Comparison of ENCODE assay signal across 19 mouse cellular contexts in the genomic region with DNA sequence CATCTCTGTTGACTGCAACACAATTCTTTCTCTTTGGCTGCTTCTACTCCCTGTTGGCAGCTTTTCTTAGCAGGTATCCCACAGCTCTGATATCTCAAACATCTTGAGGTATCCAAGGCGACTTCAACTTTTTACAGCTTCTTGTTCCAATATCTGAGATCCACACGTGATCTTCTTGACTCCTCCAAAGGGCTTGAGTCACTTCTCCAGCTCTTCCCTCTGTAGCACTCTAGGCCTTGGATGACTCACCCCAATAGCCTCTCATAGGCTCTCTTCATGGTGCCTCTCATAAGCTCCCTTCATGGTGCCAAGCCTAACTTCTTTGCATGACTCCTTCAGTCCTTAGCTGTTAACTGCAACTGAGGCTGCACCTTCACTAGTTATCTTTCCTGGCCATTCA. TPM values are rescaled to one million over a fixed set of nuclear protein-coding genes. Genes with fewer than 3 reads are reported as not detected.
DNase-seq lines count a peak whose midpoint lies in the region; ATAC-seq lines count a peak whose summit lies in the region.
"Had no signal": no experiment of that assay in that cellular context is flagged by ENCODE, and none has a peak within 500 bp of the region (broad histone marks: within the 10 kb centered on the region; RNA-seq: fewer than 3 reads in every experiment).

No protein-coding gene starts in this region.

- H3K4me1 ChIP-seq in forebrain, embryonic 16.5 days (replicated peaks; ENCODE audit: control insufficient read depth, insufficient read depth, low read length), result peaks cover 3% of the 10 kb centered on the region; the same call in 1 of the 2 replicates
- H3K4me1 ChIP-seq: embryonic facial prominence, embryonic 12.5 days had no signal

- no peaks in the 10 kb centered on the region for H3K36me3 ChIP-seq in forebrain, embryonic 16.5 days (ENCODE audit: control insufficient read depth, insufficient read depth)
- H3K36me3 ChIP-seq: embryonic facial prominence, embryonic 12.5 days; forebrain, embryonic 15.5 days; heart, embryonic 12.5 days; hindbrain, embryonic 10.5 days; hindbrain, embryonic 15.5 days had no signal

- no peaks in the 10 kb centered on the region for H3K9me3 ChIP-seq in forebrain, embryonic 16.5 days (ENCODE audit: control insufficient read depth, low read length)
- H3K9me3 ChIP-seq: embryonic facial prominence, embryonic 12.5 days; forebrain, embryonic 15.5 days; heart, embryonic 12.5 days; hindbrain, embryonic 10.5 days; hindbrain, embryonic 15.5 days had no signal

- DNase-seq in heart, adult 11 months, result peak; percentile 61
- no peak for DNase-seq in heart, adult 8-10 months (ENCODE audit: low spot score)
- DNase-seq in 3134 (ENCODE audit: extremely low read depth, insufficient read length, low spot score) (peak; percentile 28), 416B (ENCODE audit: low read depth) (peak; percentile 55)
- DNase-seq in brain, adult 2 months (ENCODE audit: low read depth, low spot score), result peak; percentile 31
- DNase-seq: cerebellum, adult 11-12 months; cerebellum, adult 9-10 months; cerebellum, postnatal 25 days; gastrocnemius, postnatal 10 days; heart, adult 2 months had no signal

- H3K4me3 ChIP-seq in forebrain, embryonic 16.5 days (replicated peaks; ENCODE audit: low read length), result no peak overlapping the region
- H3K4me3 ChIP-seq: embryonic facial prominence, embryonic 12.5 days; forebrain, embryonic 15.5 days; heart, adult 2 months; heart, embryonic 12.5 days; hindbrain, embryonic 10.5 days; hindbrain, embryonic 15.5 days had no signal

- H3K27me3 ChIP-seq in forebrain, embryonic 16.5 days (replicated peaks; ENCODE audit: control insufficient read depth, insufficient read depth, low read length), result no peaks in the 10 kb centered on the region
- H3K27me3 ChIP-seq: CH12.LX; embryonic facial prominence, embryonic 12.5 days; forebrain, embryonic 15.5 days; heart, embryonic 12.5 days; hindbrain, embryonic 15.5 days had no signal

- H3K27ac ChIP-seq in forebrain, embryonic 16.5 days (ENCODE audit: low read length), result no peak overlapping the region
- H3K27ac ChIP-seq: embryonic facial prominence, embryonic 12.5 days; forebrain, embryonic 15.5 days; heart, adult 2 months; hindbrain, embryonic 10.5 days; hindbrain, embryonic 15.5 days had no signal

- no peak overlapping the region for H3K4me2 ChIP-seq in forebrain, embryonic 16.5 days (ENCODE audit: low read length)
- H3K4me2 ChIP-seq: embryonic facial prominence, embryonic 12.5 days; forebrain, embryonic 15.5 days; heart, embryonic 12.5 days; hindbrain, embryonic 15.5 days had no signal

- no peak overlapping the region for H3K9ac ChIP-seq in forebrain, embryonic 16.5 days (replicated peaks; ENCODE audit: low read depth, low read length)
- H3K9ac ChIP-seq: embryonic facial prominence, embryonic 12.5 days; forebrain, embryonic 15.5 days; heart, embryonic 12.5 days; hindbrain, embryonic 15.5 days had no signal

- 89% methylated on average over 2 of the region's 2 CpGs for WGBS in forebrain, embryonic 16.5 days

- no peak for ATAC-seq in forebrain, embryonic 16.5 days
- ATAC-seq in monocyte, adult 5-6 weeks (replicated peaks; ENCODE audit: insufficient number of reproducible peaks, low FRiP score, low TSS enrichment, poor library complexity, severe bottlenecking), result no peak
- ATAC-seq: forebrain, embryonic 15.5 days; intestine, embryonic 16.5 days had no signal

RNA-seq across cellular contexts. Expression of a gene that starts 22.9 kb away (rescaled TPM):
- 100 to 1,000 TPM; 390 to 423 (median 413) TPM for total RNA-seq in heart, adult 8-10 months (2022)
- polyA plus RNA-seq in forebrain, embryonic 16.5 days (2015; fragmentation: Nextera tagmentation; extraction: Ambion mirVana), result 327 and 356 TPM in 2 replicates
- total RNA-seq in monocyte, adult 5-6 weeks (2017), result 33.1 to 51.3 TPM (median 43.5 TPM) in 3 replicates

RNA-seq across cellular contexts. Expression of a gene that starts 44.3 kb away (rescaled TPM):
- 10 to 100 TPM; 27.1 to 31.7 (median 29.0) TPM for total RNA-seq in heart, adult 8-10 months (2022)
- polyA plus RNA-seq in forebrain, embryonic 16.5 days (2015; fragmentation: Nextera tagmentation; extraction: Ambion mirVana), result 147 and 168 TPM in 2 replicates
- total RNA-seq in monocyte, adult 5-6 weeks (2017), result 76.5 to 87.3 TPM (median 85.8 TPM) in 3 replicates
